ENCODE assay signal across 25 mouse cellular contexts in genomic region chrX:74408340-74408739, GRCm38 (mm10). TPM values are rescaled to one million over a fixed set of nuclear protein-coding genes. Genes with fewer than 3 reads are reported as not detected.
DNase-seq lines count a peak whose midpoint lies in the region; ATAC-seq and TF ChIP-seq lines count a peak whose summit lies in the region.
"Had no signal": no experiment of that assay in that cellular context is flagged by ENCODE, and none has a peak within 500 bp of the region (broad histone marks: within the 10 kb centered on the region; RNA-seq: fewer than 3 reads in every experiment).

No protein-coding gene starts in this region.

- WGBS in embryonic facial prominence, embryonic 14.5 days: 45% methylated on average over 2 of the region's 2 CpGs
- 77% methylated on average over 2 of the region's 2 CpGs for WGBS in embryonic facial prominence, embryonic 10.5 days
- 23% methylated on average over 2 of the region's 2 CpGs for WGBS in midbrain, embryonic 14.5 days
- 31% methylated on average over 2 of the region's 2 CpGs for WGBS in midbrain, embryonic 15.5 days

- H3K79me2 ChIP-seq in MEL (ENCODE audit: control insufficient read depth, insufficient read depth, low read length, poor library complexity): no peaks in the 10 kb centered on the region

- no peak for TF ChIP-seq RAD21 in MEL (IDR thresholded peaks at IDR 0.05; ENCODE audit: low read depth, low read length)

- ATAC-seq in embryonic facial prominence, embryonic 14.5 days (ENCODE audit: low read depth): no peak
- no peak for ATAC-seq in midbrain, embryonic 14.5 days (ENCODE audit: low FRiP score, low TSS enrichment)
- ATAC-seq in midbrain, embryonic 15.5 days (replicated peaks): no peak
- ATAC-seq: CD4-positive, CD25-positive, alpha-beta regulatory T cell, adult 4 months; forebrain, embryonic 16.5 days had no signal

- no peak for TF ChIP-seq POLR2A in MEL (IDR thresholded peaks at IDR 0.05; ENCODE audit: control insufficient read depth in 1 of 2, insufficient read depth in 1 of 2, low read depth in 1 of 2, low read length in 2 of 2, poor library complexity in 1 of 2)

- no peaks in the 10 kb centered on the region for H3K27me3 ChIP-seq in embryonic facial prominence, embryonic 14.5 days (replicated peaks; ENCODE audit: control insufficient read depth, insufficient read depth, low read length)
- no peaks in the 10 kb centered on the region for H3K27me3 ChIP-seq in embryonic facial prominence, embryonic 10.5 days (replicated peaks; ENCODE audit: low read depth, poor library complexity, severe bottlenecking)
- H3K27me3 ChIP-seq in midbrain, embryonic 14.5 days (ENCODE audit: control insufficient read depth, insufficient read depth, low read length): no peaks in the 10 kb centered on the region
- H3K27me3 ChIP-seq in midbrain, embryonic 15.5 days (replicated peaks): no peaks in the 10 kb centered on the region
- no peaks in the 10 kb centered on the region for H3K27me3 ChIP-seq in MEL (ENCODE audit: control insufficient read depth in 1 of 2, insufficient read depth in 2 of 2, low read length in 2 of 2)
- H3K27me3 ChIP-seq: CH12.LX; embryonic facial prominence, embryonic 12.5 days; embryonic facial prominence, embryonic 15.5 days; forebrain, embryonic 12.5 days had no signal

- no peak overlapping the region for H3K27ac ChIP-seq in embryonic facial prominence, embryonic 14.5 days (replicated peaks; ENCODE audit: low read depth, low read length)
- no peak overlapping the region for H3K27ac ChIP-seq in embryonic facial prominence, embryonic 10.5 days (replicated peaks)
- H3K27ac ChIP-seq in midbrain, embryonic 14.5 days (replicated peaks; ENCODE audit: low read depth, low read length): no peak overlapping the region
- H3K27ac ChIP-seq in midbrain, embryonic 15.5 days: no peak overlapping the region
- H3K27ac ChIP-seq in MEL (ENCODE audit: control insufficient read depth, low read depth, low read length): no peak overlapping the region
- H3K27ac ChIP-seq: embryonic facial prominence, embryonic 12.5 days; embryonic facial prominence, embryonic 15.5 days; forebrain, embryonic 10.5 days; forebrain, embryonic 12.5 days had no signal

- no peaks in the 10 kb centered on the region for H3K36me3 ChIP-seq in embryonic facial prominence, embryonic 14.5 days (ENCODE audit: control insufficient read depth, insufficient read depth, low read length)
- peaks cover 21% of the 10 kb centered on the region for H3K36me3 ChIP-seq in embryonic facial prominence, embryonic 10.5 days (replicated peaks)
- H3K36me3 ChIP-seq in midbrain, embryonic 14.5 days (ENCODE audit: control insufficient read depth, insufficient read depth, low read length): no peaks in the 10 kb centered on the region
- H3K36me3 ChIP-seq in midbrain, embryonic 15.5 days (replicated peaks): no peaks in the 10 kb centered on the region
- peaks cover 0 to 7% of the 10 kb centered on the region in 2 experiments; a peak in 2 of 4 replicates for H3K36me3 ChIP-seq in MEL (ENCODE audit: control insufficient read depth in 1 of 2, insufficient read depth in 2 of 2, low read length in 2 of 2)
- H3K36me3 ChIP-seq: embryonic facial prominence, embryonic 12.5 days; forebrain, embryonic 12.5 days had no signal

- H3K9me3 ChIP-seq in embryonic facial prominence, embryonic 14.5 days (ENCODE audit: control insufficient read depth, low read length): no peaks in the 10 kb centered on the region
- no peaks in the 10 kb centered on the region for H3K9me3 ChIP-seq in embryonic facial prominence, embryonic 10.5 days
- no peaks in the 10 kb centered on the region for H3K9me3 ChIP-seq in midbrain, embryonic 14.5 days (ENCODE audit: control insufficient read depth, low read length)
- H3K9me3 ChIP-seq in midbrain, embryonic 15.5 days: no peaks in the 10 kb centered on the region
- no peaks in the 10 kb centered on the region for H3K9me3 ChIP-seq in MEL (replicated peaks; ENCODE audit: insufficient read depth, low read length)
- H3K9me3 ChIP-seq: embryonic facial prominence, embryonic 12.5 days; embryonic facial prominence, embryonic 15.5 days; forebrain, embryonic 10.5 days; forebrain, embryonic 12.5 days; G1E had no signal

- DNase-seq in embryonic facial prominence, embryonic 14.5 days (ENCODE audit: low spot score): peak; percentile 22
- DNase-seq in embryonic facial prominence, embryonic 10.5 days (ENCODE audit: low spot score): no peak
- peak; percentile 27 for DNase-seq in midbrain, embryonic 14.5 days
- DNase-seq in MEL (ENCODE audit: low read depth, low spot score): peak; percentile 56
- no peak for DNase-seq in urinary bladder, adult 2 months (ENCODE audit: low spot score)
- DNase-seq in cerebellum, adult 9-10 months: no peak
- DNase-seq: adrenal gland, adult 2 months; adrenal gland, postnatal 10 days; adrenal gland, postnatal 25 days; cerebellum, adult 11-12 months; cerebellum, adult 2 months; cerebellum, adult 9-11 months; cerebellum, postnatal 14 days; cerebellum, postnatal 36 days; embryo, embryonic 11 days had no signal

- no peaks in the 10 kb centered on the region for H3K4me1 ChIP-seq in embryonic facial prominence, embryonic 14.5 days (ENCODE audit: control insufficient read depth, insufficient read depth, low read length)
- no peaks in the 10 kb centered on the region for H3K4me1 ChIP-seq in embryonic facial prominence, embryonic 10.5 days
- H3K4me1 ChIP-seq in midbrain, embryonic 14.5 days (ENCODE audit: control insufficient read depth, insufficient read depth, low read length): no peaks in the 10 kb centered on the region
- H3K4me1 ChIP-seq in midbrain, embryonic 15.5 days: no peaks in the 10 kb centered on the region
- H3K4me1 ChIP-seq in MEL (ENCODE audit: control insufficient read depth in 1 of 2, insufficient read depth in 2 of 2, low read length in 2 of 2): peaks cover 2 to 10% of the 10 kb centered on the region in 2 experiments; a peak in 2 of 4 replicates
- H3K4me1 ChIP-seq: embryonic facial prominence, embryonic 12.5 days; embryonic facial prominence, embryonic 15.5 days; forebrain, embryonic 10.5 days; forebrain, embryonic 12.5 days had no signal

- peak; percentile 18 to 24; a peak in 2 of 4 replicates for TF ChIP-seq EP300 in MEL (IDR thresholded peaks at IDR 0.05; ENCODE audit: low read depth in 1 of 2, low read length in 2 of 2)

- no peak overlapping the region for H3K4me3 ChIP-seq in embryonic facial prominence, embryonic 14.5 days (ENCODE audit: low read depth, low read length)
- no peak overlapping the region for H3K4me3 ChIP-seq in embryonic facial prominence, embryonic 10.5 days
- no peak overlapping the region for H3K4me3 ChIP-seq in midbrain, embryonic 14.5 days (replicated peaks; ENCODE audit: low read depth, low read length)
- H3K4me3 ChIP-seq in midbrain, embryonic 15.5 days: no peak overlapping the region
- H3K4me3 ChIP-seq in MEL (ENCODE audit: control insufficient read depth in 1 of 2, insufficient read depth in 1 of 2, low read depth in 2 of 2, low read length in 2 of 2): no peak overlapping the region
- H3K4me3 ChIP-seq: embryonic facial prominence, embryonic 12.5 days; embryonic facial prominence, embryonic 15.5 days; erythroblast, embryonic 14.5 days; forebrain, embryonic 10.5 days; forebrain, embryonic 12.5 days had no signal

- TF ChIP-seq CTCF in MEL (IDR thresholded peaks at IDR 0.05 in 2 of 3, conservative IDR thresholded peaks at IDR 0.05 in 1 of 3; ENCODE audit: control insufficient read depth in 1 of 3, insufficient read depth in 1 of 3, low read depth in 2 of 3, low read length in 3 of 3, poor library complexity in 1 of 3, severe bottlenecking in 1 of 3): no peak

- H3K9ac ChIP-seq in embryonic facial prominence, embryonic 14.5 days (ENCODE audit: low read depth, low read length): no peak overlapping the region
- no peak overlapping the region for H3K9ac ChIP-seq in midbrain, embryonic 14.5 days (replicated peaks; ENCODE audit: low read length)
- no peak overlapping the region for H3K9ac ChIP-seq in midbrain, embryonic 15.5 days
- H3K9ac ChIP-seq in MEL (ENCODE audit: control insufficient read depth, low read depth, low read length, poor library complexity, severe bottlenecking): no peak overlapping the region
- H3K9ac ChIP-seq: embryonic facial prominence, embryonic 12.5 days; embryonic facial prominence, embryonic 15.5 days; forebrain, embryonic 12.5 days had no signal

- no peak overlapping the region for H3K4me2 ChIP-seq in embryonic facial prominence, embryonic 14.5 days (ENCODE audit: low read depth, low read length)
- H3K4me2 ChIP-seq in midbrain, embryonic 14.5 days (ENCODE audit: low read length): no peak overlapping the region
- no peak overlapping the region for H3K4me2 ChIP-seq in midbrain, embryonic 15.5 days
- H3K4me2 ChIP-seq: embryonic facial prominence, embryonic 12.5 days; embryonic facial prominence, embryonic 15.5 days; forebrain, embryonic 12.5 days had no signal

RNA-seq across cellular contexts. Expression of gene Ikbkg, which starts 15.2 kb away (rescaled TPM):
- polyA plus RNA-seq in embryonic facial prominence, embryonic 14.5 days (2014; fragmentation: Nextera tagmentation; extraction: Ambion mirVana): 20.7 and 25.4 TPM in 2 replicates
- polyA plus RNA-seq in embryonic facial prominence, embryonic 10.5 days (2016; fragmentation: Nextera tagmentation; extraction: Ambion mirVana): 18.7 and 18.9 TPM in 2 replicates
- polyA plus RNA-seq in midbrain, embryonic 14.5 days (2014; fragmentation: Nextera tagmentation; extraction: Ambion mirVana): 17.8 and 23.9 TPM in 2 replicates
- polyA plus RNA-seq in midbrain, embryonic 15.5 days (2015; fragmentation: Nextera tagmentation; extraction: Ambion mirVana): 15.2 and 16.0 TPM in 2 replicates
- 26.6 and 29.1 TPM in 2 replicates for total RNA-seq in MEL (2012; rRNA removed)
- 10 to 100 TPM in 1 of 2 experiments, not detected in 1; 21.7 TPM for polyA plus RNA-seq in MEL (2012; ENCODE audit: insufficient read depth in 1 of 2, insufficient read length in 2 of 2, low read depth in 1 of 2, low replicate concordance in 2 of 2, missing spikeins in 1 of 2)
- polyA plus RNA-seq in urinary bladder, adult 2 months (2012; rRNA removed): 25.0 and 26.3 TPM in 2 replicates

RNA-seq across cellular contexts. Expression of gene Fam3a, which starts 15.3 kb away (rescaled TPM):
- 38.4 and 43.0 TPM in 2 replicates for polyA plus RNA-seq in embryonic facial prominence, embryonic 14.5 days (2014; fragmentation: Nextera tagmentation; extraction: Ambion mirVana)
- 23.7 and 23.8 TPM in 2 replicates for polyA plus RNA-seq in embryonic facial prominence, embryonic 10.5 days (2016; fragmentation: Nextera tagmentation; extraction: Ambion mirVana)
- 31.0 and 33.0 TPM in 2 replicates for polyA plus RNA-seq in midbrain, embryonic 14.5 days (2014; fragmentation: Nextera tagmentation; extraction: Ambion mirVana)
- 36.2 and 38.3 TPM in 2 replicates for polyA plus RNA-seq in midbrain, embryonic 15.5 days (2015; fragmentation: Nextera tagmentation; extraction: Ambion mirVana)
- 4.8 and 6.4 TPM in 2 replicates for total RNA-seq in MEL (2012; rRNA removed)
- polyA plus RNA-seq in MEL (2012; ENCODE audit: insufficient read depth in 1 of 2, insufficient read length in 2 of 2, low read depth in 1 of 2, low replicate concordance in 2 of 2, missing spikeins in 1 of 2): 10 to 100 TPM in 1 of 2 experiments, not detected in 1; 14.6 TPM
- 38.3 and 40.6 TPM in 2 replicates for polyA plus RNA-seq in urinary bladder, adult 2 months (2012; rRNA removed)

RNA-seq across cellular contexts. Expression of gene G6pdx, which starts 20.7 kb away (rescaled TPM):
- polyA plus RNA-seq in embryonic facial prominence, embryonic 14.5 days (2014; fragmentation: Nextera tagmentation; extraction: Ambion mirVana): 43.9 and 50.7 TPM in 2 replicates
- polyA plus RNA-seq in embryonic facial prominence, embryonic 10.5 days (2016; fragmentation: Nextera tagmentation; extraction: Ambion mirVana): 54.7 and 57.3 TPM in 2 replicates
- 55.6 and 59.5 TPM in 2 replicates for polyA plus RNA-seq in midbrain, embryonic 14.5 days (2014; fragmentation: Nextera tagmentation; extraction: Ambion mirVana)
- polyA plus RNA-seq in midbrain, embryonic 15.5 days (2015; fragmentation: Nextera tagmentation; extraction: Ambion mirVana): 56.6 and 57.4 TPM in 2 replicates
- total RNA-seq in MEL (2012; rRNA removed): 27.9 and 37.0 TPM in 2 replicates
- polyA plus RNA-seq in MEL (2012; ENCODE audit: insufficient read depth in 1 of 2, insufficient read length in 2 of 2, low read depth in 1 of 2, low replicate concordance in 2 of 2, missing spikeins in 1 of 2): 10 to 100 TPM in 1 of 2 experiments, not detected in 1; 54.1 TPM
- polyA plus RNA-seq in urinary bladder, adult 2 months (2012; rRNA removed): 95.5 and 113 TPM in 2 replicates

RNA-seq across cellular contexts. Expression of gene Slc10a3, which starts 35.2 kb away (rescaled TPM):
- polyA plus RNA-seq in embryonic facial prominence, embryonic 14.5 days (2014; fragmentation: Nextera tagmentation; extraction: Ambion mirVana): 21.4 and 22.5 TPM in 2 replicates
- 12.3 and 13.0 TPM in 2 replicates for polyA plus RNA-seq in embryonic facial prominence, embryonic 10.5 days (2016; fragmentation: Nextera tagmentation; extraction: Ambion mirVana)
- 6.4 and 9.4 TPM in 2 replicates for polyA plus RNA-seq in midbrain, embryonic 14.5 days (2014; fragmentation: Nextera tagmentation; extraction: Ambion mirVana)
- 9.9 and 10.5 TPM in 2 replicates for polyA plus RNA-seq in midbrain, embryonic 15.5 days (2015; fragmentation: Nextera tagmentation; extraction: Ambion mirVana)
- total RNA-seq in MEL (2012; rRNA removed): 13.7 and 19.4 TPM in 2 replicates
- polyA plus RNA-seq in MEL (2012; ENCODE audit: insufficient read depth in 1 of 2, insufficient read length in 2 of 2, low read depth in 1 of 2, low replicate concordance in 2 of 2, missing spikeins in 1 of 2): 10 to 100 TPM in 1 of 2 experiments, not detected in 1; 16.0 TPM
- 14.1 and 18.0 TPM in 2 replicates for polyA plus RNA-seq in urinary bladder, adult 2 months (2012; rRNA removed)

RNA-seq across cellular contexts. Expression of gene Ubl4a, which starts 35.3 kb away (rescaled TPM):
- 78.8 and 83.5 TPM in 2 replicates for polyA plus RNA-seq in embryonic facial prominence, embryonic 14.5 days (2014; fragmentation: Nextera tagmentation; extraction: Ambion mirVana)
- polyA plus RNA-seq in embryonic facial prominence, embryonic 10.5 days (2016; fragmentation: Nextera tagmentation; extraction: Ambion mirVana): 61.1 and 69.8 TPM in 2 replicates
- 66.8 and 76.0 TPM in 2 replicates for polyA plus RNA-seq in midbrain, embryonic 14.5 days (2014; fragmentation: Nextera tagmentation; extraction: Ambion mirVana)
- polyA plus RNA-seq in midbrain, embryonic 15.5 days (2015; fragmentation: Nextera tagmentation; extraction: Ambion mirVana): 67.1 and 71.1 TPM in 2 replicates
- 23.4 and 24.0 TPM in 2 replicates for total RNA-seq in MEL (2012; rRNA removed)
- polyA plus RNA-seq in MEL (2012; ENCODE audit: insufficient read depth in 1 of 2, insufficient read length in 2 of 2, low read depth in 1 of 2, low replicate concordance in 2 of 2, missing spikeins in 1 of 2): 10 to 100 TPM in 1 of 2 experiments, not detected in 1; 82.4 TPM
- 54.3 and 66.7 TPM in 2 replicates for polyA plus RNA-seq in urinary bladder, adult 2 months (2012; rRNA removed)

Comparison
In these comparisons a context has a peak if more than half of its experiments do, and no peak if none do; other contexts are left out.
1. DNase-seq: peak in embryonic facial prominence, embryonic 14.5 days (single experiment), midbrain, embryonic 14.5 days (single experiment) and MEL (single experiment); none in embryonic facial prominence, embryonic 10.5 days (single experiment), urinary bladder, adult 2 months (single experiment) and cerebellum, adult 9-10 months (single experiment).